Mouse (Mus musculus) right cerebral cortex, postnatal 14 days (tissue): ENCODE measurements around the gene Ubxn10.
A peak's percentile ranks its signal among the peaks of the same experiment; 100 is the strongest.

Experiments used
- DNase-seq: peaks from one replicate; pipeline ENCODE4 v3.0.0; 2022

Ubxn10 gene

DNA sequence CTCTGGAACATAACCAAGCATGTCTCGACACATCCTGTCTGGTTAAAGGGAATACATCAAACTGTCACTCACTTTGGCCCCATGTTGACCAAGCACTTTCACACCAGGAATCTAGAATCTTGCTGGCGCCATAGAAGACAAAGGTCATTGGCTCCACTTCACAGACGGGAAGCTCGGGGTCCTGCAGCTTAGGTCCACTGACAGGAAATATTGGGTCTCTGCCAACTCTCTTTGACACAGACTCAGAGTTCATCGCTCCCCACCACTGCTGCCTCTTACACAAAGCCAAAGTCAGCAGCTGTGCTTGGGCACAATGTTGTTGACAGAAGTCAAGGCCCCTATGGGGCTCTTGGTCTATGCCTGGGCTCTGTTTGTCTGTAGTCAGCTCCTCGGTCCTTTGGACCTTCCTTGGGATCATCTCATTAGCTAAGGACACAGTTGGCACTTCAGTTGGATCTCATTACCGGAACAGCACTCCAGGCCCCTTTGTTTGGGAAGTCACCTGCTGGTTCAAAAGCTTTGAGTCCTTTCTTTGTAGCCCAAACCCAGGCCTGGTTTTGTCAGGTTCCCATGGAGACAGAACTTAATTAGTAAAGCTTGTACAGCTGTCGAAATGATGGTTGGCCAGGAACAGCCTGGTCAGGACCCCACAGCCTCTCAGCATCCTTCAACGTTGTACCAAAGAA is 7.8 kb downstream of the Ubxn10 start:
- DNase-seq = no peak

GRCm38 (mm10) chr4:138725751-138726150 is 11.2 kb downstream of the Ubxn10 start:
- DNase-seq = no peak

DNA sequence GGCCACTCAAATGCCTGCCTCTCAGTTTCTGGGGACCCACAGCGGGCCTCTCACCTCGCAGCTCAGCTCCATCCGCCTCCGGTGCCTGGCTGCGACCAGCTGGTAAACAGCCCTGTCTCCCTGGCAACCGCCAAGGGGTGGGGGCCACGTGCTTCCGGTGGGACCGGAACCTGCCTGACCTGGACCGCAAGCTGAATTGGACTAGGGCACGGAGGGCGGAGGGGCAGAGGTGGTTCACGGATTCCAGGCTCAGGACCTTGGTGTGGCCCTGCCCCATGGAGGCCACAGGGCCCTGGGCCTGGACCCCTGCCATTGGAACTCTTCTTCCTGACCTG is 11.9 kb downstream of the Ubxn10 start:
- peak; percentile 63 for DNase-seq

- no peak for DNase-seq
Measured at GRCm38 (mm10) chr4:138724354-138725126, 12.4 kb downstream of the Ubxn10 start, which contains the start of gene Pla2g2c. Gene Pla2g2c (plus strand): TSS chr4:138724792.

DNA sequence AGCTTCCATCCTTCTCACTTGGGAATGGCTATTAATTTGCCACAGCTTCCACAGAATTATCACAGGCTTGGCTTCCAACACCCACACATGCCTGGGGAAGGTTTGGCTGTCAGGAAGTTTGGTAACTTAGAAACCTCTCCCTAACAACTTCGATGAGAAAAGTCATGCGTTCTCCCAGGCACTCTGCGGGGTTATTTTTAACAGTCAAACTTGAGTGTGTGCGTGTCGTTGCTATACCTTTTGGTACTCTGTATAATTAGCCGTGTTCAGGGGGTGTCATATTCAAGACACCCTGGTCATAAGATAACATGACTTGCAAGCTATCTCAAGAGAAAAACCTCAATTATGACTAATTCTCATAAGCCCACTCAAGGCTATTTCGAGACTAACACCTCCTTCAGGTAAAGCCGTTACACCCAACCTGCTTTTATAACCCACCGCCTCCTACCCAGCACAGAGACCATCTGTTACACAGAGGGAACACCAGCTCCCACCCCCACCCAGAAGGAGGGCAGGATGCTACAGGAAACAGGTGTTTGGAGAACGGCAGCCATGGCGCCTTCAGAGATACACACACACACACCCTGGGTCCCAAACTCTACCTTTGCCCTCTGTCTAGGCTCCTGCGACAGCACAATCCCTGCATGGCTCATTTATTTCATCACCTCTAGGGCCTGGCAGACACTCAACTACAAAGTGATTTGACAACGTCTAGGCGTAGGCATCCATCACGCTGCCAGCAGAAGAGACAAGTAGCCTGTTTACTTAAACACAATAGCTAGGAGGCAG is 13.3 kb downstream of the Ubxn10 start:
- peak; percentile 60 for DNase-seq

GRCm38 (mm10) chr4:138719264-138719596 is 17.7 kb downstream of the Ubxn10 start:
- DNase-seq = no peak

DNA sequence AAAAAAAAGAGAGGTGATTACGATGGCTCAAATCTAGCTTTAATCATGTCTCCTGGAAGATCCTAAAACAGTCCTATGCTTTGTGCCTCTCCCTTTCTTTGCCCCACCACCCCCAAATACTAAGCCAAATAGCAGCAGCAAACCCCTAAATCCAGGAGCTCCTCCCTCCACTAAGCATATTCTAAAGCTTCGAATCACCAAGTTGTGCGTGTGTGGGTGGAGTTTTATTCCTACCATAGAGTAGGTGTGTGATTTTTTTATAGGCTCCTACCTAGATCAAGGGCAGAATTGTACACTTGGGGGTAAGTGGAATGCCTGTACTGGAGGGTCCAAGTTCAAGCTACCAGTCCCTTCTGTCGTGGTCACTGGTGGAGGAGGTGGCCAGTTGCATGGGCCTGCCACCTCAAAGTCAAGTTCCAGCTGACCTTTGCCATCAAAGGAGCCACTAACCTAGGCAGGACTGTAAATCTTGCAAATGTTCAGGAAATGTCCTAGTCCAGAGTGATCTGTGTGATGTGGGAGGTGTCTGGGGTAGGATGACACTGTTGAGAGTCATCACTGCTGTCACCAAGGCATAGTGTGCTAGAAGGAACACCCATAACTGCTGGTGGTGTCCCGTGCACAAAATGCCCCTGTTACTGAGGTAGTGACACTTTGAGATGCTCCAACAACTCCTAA is 18.2 kb downstream of the Ubxn10 start:
- no peak for DNase-seq

- DNase-seq = no peak
Measured at GRCm38 (mm10) chr4:138716697-138717096, 20.3 kb downstream of the Ubxn10 start.

DNA sequence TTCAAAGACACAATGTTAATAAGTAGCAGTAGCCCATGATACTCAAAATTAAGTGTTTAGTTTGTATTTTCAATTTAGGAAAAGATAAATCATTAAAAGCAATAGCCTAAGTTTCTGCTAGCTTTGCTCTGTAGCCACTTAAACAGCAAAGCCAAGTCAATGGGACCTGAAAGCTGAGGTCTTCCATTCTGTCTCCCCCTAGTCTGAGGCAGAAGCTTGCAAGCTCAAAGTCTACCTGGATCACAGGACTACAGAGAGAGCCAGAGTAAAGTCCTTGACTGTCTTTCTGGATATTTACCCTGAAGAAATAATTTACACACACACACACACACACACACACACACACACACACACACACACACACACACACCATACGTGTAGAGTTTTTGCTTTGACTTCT is 22.8 kb downstream of the Ubxn10 start:
- no peak for DNase-seq

DNA sequence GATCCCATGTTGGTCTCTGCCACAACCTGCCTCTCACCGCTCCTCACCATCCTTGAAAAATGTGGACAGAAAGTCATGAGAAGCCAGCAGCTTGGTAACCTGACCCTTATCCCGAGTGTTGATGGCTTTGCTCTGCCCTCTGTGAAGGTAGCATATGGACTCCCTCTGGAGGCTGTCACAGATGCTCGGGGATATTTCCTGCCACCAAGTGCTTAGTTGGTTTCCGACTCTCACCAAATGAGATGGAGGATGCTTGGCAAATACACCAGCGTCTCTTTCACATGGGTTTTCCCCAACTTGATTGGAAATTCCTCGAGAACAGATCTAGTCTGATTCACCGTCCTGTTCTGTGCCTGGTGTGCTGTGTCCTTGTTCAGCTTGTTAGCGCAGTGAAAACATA is 24.3 kb downstream of the Ubxn10 start:
- no peak for DNase-seq

- no peak for DNase-seq
Measured at GRCm38 (mm10) chr4:138712096-138712495, 24.9 kb downstream of the Ubxn10 start.

DNA sequence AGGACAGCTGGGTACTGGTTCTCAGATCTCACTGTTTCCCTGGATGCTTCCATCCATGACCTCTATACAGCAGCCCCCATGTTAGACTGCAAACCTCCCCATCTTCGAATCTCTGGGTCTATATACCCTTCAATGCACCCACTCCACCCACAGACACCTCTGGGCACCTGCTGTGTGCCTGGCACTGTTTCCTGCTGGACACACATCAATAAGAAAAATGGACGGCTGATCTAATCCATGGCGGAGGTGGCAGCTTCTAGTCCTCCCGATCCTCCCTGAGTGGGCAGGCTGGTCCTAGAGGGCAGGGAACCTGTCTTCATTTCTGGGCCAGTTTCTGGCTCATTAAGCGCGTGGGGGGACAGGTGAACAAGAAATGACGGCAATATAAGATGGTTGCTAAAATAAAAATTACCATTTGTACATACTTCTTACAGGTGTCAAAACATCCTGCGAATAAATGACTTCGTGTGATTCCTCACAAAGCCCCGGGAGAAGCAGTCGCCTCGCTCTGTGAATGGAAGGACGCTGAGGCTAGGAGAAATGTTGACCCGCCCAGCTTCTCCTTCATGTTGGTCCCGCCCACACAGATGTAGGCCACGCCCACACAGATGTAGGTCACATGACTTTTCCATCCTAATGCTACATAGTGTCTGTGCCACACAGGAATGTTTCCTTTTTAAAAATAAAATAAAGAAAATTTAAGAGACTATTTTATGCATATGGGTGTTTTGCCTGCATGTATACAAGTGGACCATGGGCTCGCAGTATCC is 25.7 kb downstream of the Ubxn10 start:
- DNase-seq = no peak

GRCm38 (mm10) chr4:138710633-138711032 is 26.3 kb downstream of the Ubxn10 start:
- DNase-seq = no peak

DNA sequence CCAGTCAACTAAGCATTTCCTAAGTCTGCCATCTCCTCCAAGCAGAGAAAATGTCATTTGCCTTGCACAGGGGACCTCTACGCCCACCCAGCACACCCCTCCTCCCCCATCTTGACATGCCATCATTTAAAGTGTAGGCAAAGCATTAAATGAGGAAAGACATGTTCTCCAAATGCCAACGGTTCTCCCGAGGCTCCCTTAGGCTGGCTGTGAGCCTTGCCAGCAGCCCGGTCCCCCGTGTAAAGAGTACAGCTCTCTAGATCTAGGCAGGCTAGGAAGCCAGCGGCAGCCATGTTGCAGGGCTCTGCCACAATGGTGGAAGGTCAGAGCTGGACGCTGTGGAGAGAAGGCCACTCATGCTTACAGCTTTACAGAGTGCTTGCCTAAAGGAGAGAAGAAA is 27.0 kb downstream of the Ubxn10 start:
- DNase-seq = no peak

DNA sequence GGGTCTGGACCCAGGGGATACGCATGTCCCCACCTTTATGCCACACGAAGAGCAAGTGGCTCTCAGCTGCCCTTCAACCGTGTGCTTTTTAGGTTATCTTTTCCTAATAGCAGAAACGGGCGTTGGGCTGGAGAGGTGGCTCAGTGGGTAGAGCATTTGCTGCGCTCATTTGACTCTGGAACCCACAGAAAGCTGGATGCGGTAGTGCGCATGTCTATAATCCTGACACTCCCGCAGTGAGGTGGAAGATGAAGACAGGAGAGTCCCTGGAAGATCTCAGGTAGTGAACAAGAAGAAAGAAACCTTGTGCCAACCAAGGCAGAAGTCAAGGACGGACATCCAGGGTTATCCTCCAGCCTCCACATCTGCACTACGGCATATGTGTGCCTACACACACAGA is 27.7 kb downstream of the Ubxn10 start:
- no peak for DNase-seq

GRCm38 (mm10) chr4:138708636-138709035 is 28.3 kb downstream of the Ubxn10 start:
- DNase-seq = peak; percentile 62

DNA sequence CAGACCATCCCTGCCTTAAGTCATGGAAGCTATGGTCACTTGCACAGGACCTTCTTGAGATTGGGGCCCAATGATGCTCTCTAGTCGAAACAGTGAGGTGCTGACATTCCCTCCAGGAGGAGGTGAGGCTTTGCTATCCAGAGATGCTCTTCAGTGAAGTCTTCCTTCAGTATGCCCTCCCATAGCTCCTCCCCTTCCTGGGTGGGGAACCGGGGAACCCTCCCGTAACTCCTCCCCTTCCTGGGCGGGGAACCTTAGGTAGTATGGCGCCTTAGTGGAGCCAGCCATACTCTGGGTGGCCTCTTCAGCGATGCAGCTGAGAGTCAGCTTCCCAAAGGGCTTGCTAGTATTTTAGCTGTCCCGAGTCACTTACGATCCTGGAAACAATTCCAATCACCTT is 30.3 kb downstream of the Ubxn10 start:
- no peak for DNase-seq

DNA sequence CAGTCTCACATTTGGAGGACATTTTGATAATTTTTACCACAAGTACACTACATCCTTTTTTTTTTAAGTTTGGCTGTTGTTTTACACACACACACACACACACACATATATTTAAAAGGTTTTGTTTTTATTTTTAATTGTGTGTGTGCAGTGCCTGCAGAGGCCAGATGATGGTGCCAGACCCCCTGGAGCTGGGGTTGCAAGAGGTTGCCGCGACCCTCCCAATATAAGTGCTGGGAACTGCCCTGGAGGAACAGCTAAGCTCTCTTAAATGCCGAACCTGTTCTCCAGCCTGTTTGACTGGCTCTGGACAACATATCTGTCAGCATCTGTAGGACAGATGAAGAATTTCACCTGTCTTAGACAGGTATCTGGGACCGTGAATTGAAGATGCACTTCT is 32.8 kb downstream of the Ubxn10 start:
- no peak for DNase-seq

GRCm38 (mm10) chr4:138703591-138703990 is 33.4 kb downstream of the Ubxn10 start:
- DNase-seq = no peak

- DNase-seq = no peak
Measured at GRCm38 (mm10) chr4:138702528-138702927, 34.4 kb downstream of the Ubxn10 start.

DNA sequence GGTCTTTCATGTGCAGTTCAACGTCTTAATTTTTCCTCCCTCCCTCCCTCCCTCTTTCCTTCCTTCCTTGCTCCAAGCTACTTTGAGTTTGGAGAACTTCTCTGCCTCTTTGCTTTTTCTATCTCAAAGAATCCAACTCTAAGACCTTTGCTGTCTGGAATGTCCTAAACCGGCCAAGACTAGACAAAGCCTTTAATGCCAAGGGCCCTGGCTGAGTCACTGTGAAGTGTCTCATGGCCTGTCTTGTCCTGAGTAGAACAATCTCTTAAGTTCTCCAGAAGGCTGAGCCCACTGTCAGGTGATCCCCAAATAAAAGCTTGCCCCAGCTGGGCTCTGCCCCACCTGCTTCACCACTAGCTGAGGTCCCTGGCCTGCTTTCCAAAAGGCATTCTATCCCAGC is 34.9 kb downstream of the Ubxn10 start:
- no peak for DNase-seq

DNA sequence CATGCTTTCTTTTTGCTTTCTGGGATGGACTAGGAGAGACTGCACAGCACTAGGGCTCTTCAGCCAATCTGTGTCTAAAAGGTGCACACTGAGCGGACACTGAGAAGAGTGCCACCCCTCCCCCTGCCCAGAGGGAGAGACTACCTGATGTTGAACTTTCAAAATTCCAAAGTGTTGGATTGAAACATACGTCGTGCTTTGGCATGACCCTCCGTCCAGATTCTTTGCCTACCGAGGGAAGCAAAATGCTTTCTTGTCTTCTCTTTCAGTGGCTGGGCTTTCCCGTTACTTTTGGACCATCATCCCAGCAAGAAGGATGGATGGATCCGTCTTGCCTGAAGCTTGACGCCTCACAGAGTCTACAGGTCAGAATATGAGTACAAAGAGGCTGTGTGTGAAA is 35.9 kb downstream of the Ubxn10 start:
- DNase-seq = no peak
